Mouse (Mus musculus) frontal cortex, postnatal 14 days (tissue): ENCODE data around the gene Nipa2.
"Not testable (repeated sequence)": the region's sequence is repeated elsewhere in the genome, so short reads cannot be mapped to it uniquely, and the experiment has no call there.

Experiments used
- DNase-seq, 2 experiments: peaks; one replicate each; pipeline ENCODE4 v3.0.0; 2022; ENCODE audit warnings: low spot score in 2 of 2

Nipa2 gene

GRCm38 (mm10) chr7:55938341-55938740 lies 23.9 kb downstream of the Nipa2 start:
- DNase-seq: no peak

GRCm38 (mm10) chr7:55935025-55935424 lies 27.3 kb downstream of the Nipa2 start:
- no peak for DNase-seq

GRCm38 (mm10) chr7:55928649-55929048 lies 33.6 kb downstream of the Nipa2 start:
- no peak for DNase-seq

- DNase-seq: no peak
Observed at GRCm38 (mm10) chr7:55927262-55927661, 35.0 kb downstream of the Nipa2 start.

GRCm38 (mm10) chr7:55918365-55918764 lies 43.9 kb downstream of the Nipa2 start:
- DNase-seq: not testable (repeated sequence)

- DNase-seq: no peak
Observed at GRCm38 (mm10) chr7:55912118-55912517, 50.2 kb downstream of the Nipa2 start.

GRCm38 (mm10) chr7:55911371-55911770 lies 50.9 kb downstream of the Nipa2 start:
- no peak for DNase-seq

GRCm38 (mm10) chr7:55910356-55910755 lies 51.9 kb downstream of the Nipa2 start:
- DNase-seq: no peak

- DNase-seq: no peak
Observed at GRCm38 (mm10) chr7:55909519-55909918, 52.8 kb downstream of the Nipa2 start.

GRCm38 (mm10) chr7:55905449-55905848 lies 56.8 kb downstream of the Nipa2 start:
- no peak for DNase-seq

GRCm38 (mm10) chr7:55903766-55904165 lies 58.5 kb downstream of the Nipa2 start:
- DNase-seq: no peak

- no peak for DNase-seq
Observed at GRCm38 (mm10) chr7:55891797-55892196, 70.5 kb downstream of the Nipa2 start.

GRCm38 (mm10) chr7:55890731-55891130 lies 71.5 kb downstream of the Nipa2 start:
- DNase-seq: no peak

- no peak for DNase-seq
Observed at GRCm38 (mm10) chr7:55889996-55890395, 72.3 kb downstream of the Nipa2 start.

GRCm38 (mm10) chr7:55888603-55889002 lies 73.7 kb downstream of the Nipa2 start:
- DNase-seq: no peak
